Mouse (Mus musculus) bone marrow, adult 2 months (tissue): Measurements from ENCODE around the gene Dusp16.

Source experiments
- CTCF ChIP-seq: fragments of 200-500 bp; IDR thresholded peaks from 2 replicates; pipeline ENCODE4 v1.5.1; 2011; ENCODE audit warnings: low read length, control low read depth; ENCODE audit not compliant: control insufficient read depth, insufficient read depth
- POLR2A ChIP-seq: fragments of 200-500 bp; IDR thresholded peaks from 2 replicates; pipeline ENCODE4 v1.6.1; 2011; ENCODE audit warnings: low read depth, mild to moderate bottlenecking, control low read depth, low read length, borderline replicate concordance; ENCODE audit not compliant: control insufficient read depth

DNA sequence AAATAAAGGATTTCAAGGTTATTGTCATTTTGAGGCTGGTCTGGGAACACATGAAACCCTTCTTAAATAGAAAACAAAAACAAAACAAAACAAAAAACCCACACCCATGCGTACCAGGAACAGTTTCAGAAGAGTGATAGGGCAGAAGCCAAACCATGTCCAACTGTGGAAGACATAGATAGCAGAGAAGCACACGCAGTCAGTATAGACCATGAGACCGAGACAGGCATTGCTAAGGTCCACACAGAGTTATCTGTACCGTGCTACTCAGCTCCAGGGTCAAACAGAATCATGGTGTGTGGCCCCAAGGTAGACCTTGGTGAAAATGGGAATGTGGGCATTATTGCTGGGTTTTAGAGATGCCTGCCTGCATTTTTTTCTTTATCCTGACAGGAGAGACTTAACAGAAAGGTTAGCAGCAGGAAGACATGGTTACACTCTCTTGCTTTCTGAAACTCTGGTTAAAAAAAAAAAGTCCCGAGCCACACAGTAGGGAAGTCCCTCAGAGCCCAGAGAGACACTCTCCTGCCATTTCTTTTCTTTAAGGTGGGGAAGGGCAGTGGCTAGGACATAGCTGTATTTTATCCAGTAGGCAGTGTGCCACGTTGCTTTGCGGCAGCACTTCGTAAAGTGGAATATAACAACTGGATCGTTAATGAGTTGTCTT is 42.3 kb upstream of the Dusp16 start:
- TF ChIP-seq CTCF: no peak
- no peak for TF ChIP-seq POLR2A
